Mouse (Mus musculus): Measurements from ENCODE around the gene Prx. TPM values are rescaled to one million over a fixed set of nuclear protein-coding genes. Genes with fewer than 3 reads are reported as not detected.
A peak's percentile ranks its signal among the peaks of the same experiment; 100 is the strongest.

Prx gene
- polyA plus RNA-seq (2015; fragmentation: Nextera tagmentation; extraction: Ambion mirVana), result 1.7 and 3.0 TPM in 2 replicates

DNA sequence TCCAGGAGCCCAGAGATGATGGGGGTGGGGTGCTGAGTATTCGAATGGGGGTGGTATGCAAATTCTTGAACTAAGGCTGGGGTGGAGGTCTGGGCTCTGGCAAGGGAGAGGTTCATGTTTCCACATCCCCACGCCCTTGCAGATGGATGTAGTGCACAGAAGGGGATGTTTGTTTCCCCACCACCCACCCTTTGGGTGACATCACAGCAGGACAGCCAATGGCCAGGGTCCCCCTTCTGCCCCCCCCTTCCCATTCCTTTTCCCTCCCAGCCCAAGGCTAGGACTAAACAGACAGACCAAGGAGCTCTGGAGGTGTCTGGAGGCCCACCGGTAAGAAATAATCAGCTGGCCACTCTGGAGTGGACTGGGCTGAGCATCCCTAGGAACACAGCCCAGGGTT is at the start of gene Prx:
TSS of gene Prx (plus strand) at position 289 of the 400 bp plus-strand sequence.
- H3K4me2 ChIP-seq, result no peak within 1 kb of the TSS
- peaks cover 17% of the 10 kb centered on the region for H3K4me1 ChIP-seq (replicated peaks)
- H3K9me3 ChIP-seq (replicated peaks), result no peaks in the 10 kb centered on the region
- ATAC-seq (replicated peaks; ENCODE audit: insufficient number of reproducible peaks, insufficient read depth, low FRiP score, low read depth), result no peak
- H3K27ac ChIP-seq, result no peak within 1 kb of the TSS
- no peak within 1 kb of the TSS for H3K4me3 ChIP-seq
- no peaks in the 10 kb centered on the region for H3K27me3 ChIP-seq
- 43% methylated on average over 3 of the region's 3 CpGs for WGBS
- no peak within 1 kb of the TSS for H3K9ac ChIP-seq
- H3K36me3 ChIP-seq, result no peaks in the 10 kb centered on the region

DNA sequence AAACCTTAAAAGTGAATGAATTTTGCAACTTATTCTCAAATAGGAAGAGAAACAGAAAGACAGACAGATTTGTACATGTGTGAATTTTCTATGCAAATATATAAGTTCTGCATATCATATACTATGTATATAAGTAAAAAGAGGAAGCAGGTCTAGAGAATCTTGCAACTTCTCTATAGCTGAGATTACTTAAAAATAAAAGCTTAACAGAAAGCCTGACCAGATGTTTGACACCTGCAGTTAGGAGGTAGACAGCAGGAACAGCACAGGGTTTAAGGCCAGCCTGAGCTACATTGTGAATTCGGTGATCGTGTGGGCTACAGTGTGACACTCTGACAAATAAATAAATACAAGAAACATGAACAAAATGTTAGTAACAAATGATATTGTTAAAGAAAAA is 47.8 kb upstream of the Prx start:
- no peak overlapping the region for H3K4me2 ChIP-seq
- 100% methylated on average over 2 of the region's 2 CpGs for WGBS
- no peaks in the 10 kb centered on the region for H3K36me3 ChIP-seq
- peaks cover 4% of the 10 kb centered on the region for H3K27me3 ChIP-seq
- ATAC-seq (replicated peaks; ENCODE audit: insufficient number of reproducible peaks, insufficient read depth, low FRiP score, low read depth), result no peak
- peaks cover 16% of the 10 kb centered on the region for H3K4me1 ChIP-seq (replicated peaks)
- no peak overlapping the region for H3K4me3 ChIP-seq
- no peaks in the 10 kb centered on the region for H3K9me3 ChIP-seq (replicated peaks)
- no peak overlapping the region for H3K27ac ChIP-seq
- no peak overlapping the region for H3K9ac ChIP-seq

DNA sequence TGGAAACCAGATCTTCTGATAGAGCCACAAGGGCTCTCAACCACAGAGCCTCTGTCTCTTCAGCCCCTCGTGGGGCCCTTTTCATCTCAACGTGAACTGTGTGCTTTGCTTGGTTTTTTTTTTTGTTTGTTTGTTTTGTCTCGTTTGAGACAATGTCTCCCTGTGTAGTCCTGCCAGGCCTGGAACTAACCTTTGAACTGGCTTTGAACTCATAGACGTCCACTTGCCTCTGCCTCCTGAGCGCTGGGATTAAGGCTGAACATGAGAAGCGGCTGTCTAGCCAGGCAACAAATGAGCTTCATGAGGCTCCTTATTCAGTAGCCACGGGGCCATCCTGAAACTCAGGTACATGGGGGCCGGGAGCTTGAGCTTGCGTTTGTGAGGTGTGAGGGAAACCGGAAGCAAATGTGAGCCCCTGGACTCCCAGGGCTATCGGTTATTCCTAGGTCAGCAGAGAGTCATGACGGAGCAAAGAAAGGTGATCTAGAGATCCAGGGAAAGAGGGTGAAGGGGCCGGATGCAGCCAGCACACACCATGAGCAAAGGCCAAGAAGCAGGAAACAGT is 46.8 kb upstream of the Prx start:
- H3K36me3 ChIP-seq, result no peaks in the 10 kb centered on the region
- ATAC-seq (replicated peaks; ENCODE audit: insufficient number of reproducible peaks, insufficient read depth, low FRiP score, low read depth), result no peak
- H3K27ac ChIP-seq, result no peak overlapping the region
- H3K4me1 ChIP-seq (replicated peaks), result peaks cover 9% of the 10 kb centered on the region
- 63% methylated on average over 13 of the region's 13 CpGs for WGBS
- no peaks in the 10 kb centered on the region for H3K9me3 ChIP-seq (replicated peaks)
- H3K27me3 ChIP-seq, result no peaks in the 10 kb centered on the region
- H3K9ac ChIP-seq, result no peak overlapping the region
- H3K4me3 ChIP-seq, result no peak overlapping the region
- no peak overlapping the region for H3K4me2 ChIP-seq

DNA sequence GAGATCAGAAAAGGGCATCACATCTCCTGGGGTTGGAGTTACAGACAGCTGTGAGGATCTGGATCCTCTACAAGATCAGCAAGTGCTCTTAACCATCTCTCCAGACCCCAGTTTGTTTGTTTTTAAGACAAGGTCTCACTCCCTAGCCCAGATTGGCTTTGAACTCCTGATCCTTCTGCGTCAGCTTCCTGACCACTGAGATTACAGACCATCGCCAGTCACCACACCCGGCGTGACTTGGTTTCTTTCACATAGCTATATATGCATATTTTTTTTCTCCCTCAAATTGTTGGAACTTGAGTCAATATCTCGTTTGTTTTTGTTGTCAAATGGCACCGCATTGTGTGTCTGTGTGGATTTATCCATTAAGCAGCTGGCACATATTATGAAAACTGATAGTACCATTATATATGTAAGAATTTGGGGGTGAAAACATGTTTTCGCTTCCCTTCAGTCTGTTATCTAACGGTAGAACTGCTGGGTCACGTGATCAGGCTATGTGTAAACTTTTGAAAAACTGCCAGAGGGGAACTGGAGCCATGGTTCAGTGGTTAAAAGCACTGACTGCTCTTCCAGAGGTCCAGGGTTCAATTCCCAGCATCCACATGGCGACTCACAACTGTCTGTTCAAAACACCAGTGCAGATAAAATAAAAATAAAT is 44.5 kb upstream of the Prx start:
- H3K4me3 ChIP-seq, result no peak overlapping the region
- H3K9ac ChIP-seq, result no peak overlapping the region
- H3K9me3 ChIP-seq (replicated peaks), result no peaks in the 10 kb centered on the region
- WGBS, result 55% methylated on average over 10 of the region's 10 CpGs
- no peaks in the 10 kb centered on the region for H3K4me1 ChIP-seq (replicated peaks)
- no peaks in the 10 kb centered on the region for H3K36me3 ChIP-seq
- no peak overlapping the region for H3K27ac ChIP-seq
- ATAC-seq (replicated peaks; ENCODE audit: insufficient number of reproducible peaks, insufficient read depth, low FRiP score, low read depth), result no peak
- no peaks in the 10 kb centered on the region for H3K27me3 ChIP-seq
- no peak overlapping the region for H3K4me2 ChIP-seq

DNA sequence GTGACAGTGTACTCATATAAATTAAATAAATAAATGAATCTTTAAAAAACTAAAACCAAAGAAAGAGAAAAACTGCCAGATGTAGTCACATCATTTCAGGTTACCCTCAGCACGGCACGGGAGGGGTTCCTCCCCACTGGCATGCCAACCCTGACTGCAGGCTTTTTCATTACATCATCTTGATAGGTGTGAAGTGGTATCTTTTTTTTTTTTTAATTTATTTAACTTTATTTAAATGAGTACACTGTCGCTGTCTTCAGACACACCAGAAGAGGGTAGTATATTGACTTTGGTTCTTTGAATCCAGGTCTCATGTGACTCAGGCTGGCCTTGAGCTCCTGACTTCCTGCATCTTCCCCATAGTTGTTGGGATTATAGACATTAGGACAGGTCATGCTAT is 43.9 kb upstream of the Prx start:
- no peaks in the 10 kb centered on the region for H3K36me3 ChIP-seq
- H3K4me1 ChIP-seq (replicated peaks), result no peaks in the 10 kb centered on the region
- ATAC-seq (replicated peaks; ENCODE audit: insufficient number of reproducible peaks, insufficient read depth, low FRiP score, low read depth), result no peak
- H3K4me3 ChIP-seq, result no peak overlapping the region
- no peak overlapping the region for H3K27ac ChIP-seq
- no peaks in the 10 kb centered on the region for H3K27me3 ChIP-seq
- no peaks in the 10 kb centered on the region for H3K9me3 ChIP-seq (replicated peaks)
- no peak overlapping the region for H3K4me2 ChIP-seq
- WGBS, result 91% methylated on average over 3 of the region's 3 CpGs
- H3K9ac ChIP-seq, result no peak overlapping the region

DNA sequence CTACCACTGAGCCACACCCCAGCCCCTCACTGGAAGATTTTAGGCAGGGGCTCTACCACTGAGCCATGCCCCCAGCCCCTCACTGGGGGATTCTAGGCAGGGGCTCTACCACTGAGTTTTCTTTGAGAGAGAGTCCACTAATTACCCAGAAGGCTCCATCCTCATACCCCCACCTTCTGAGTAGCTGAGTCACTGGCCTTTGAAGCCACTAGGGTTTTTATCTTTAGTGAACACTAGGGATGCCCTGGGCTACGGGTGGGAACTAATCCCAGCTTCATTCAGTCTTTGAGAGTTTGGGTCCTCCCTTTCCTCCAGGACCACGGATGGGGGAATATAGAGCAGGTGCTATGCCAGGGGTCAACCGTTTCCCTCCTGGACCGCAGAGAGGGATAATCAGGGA is 40.5 kb upstream of the Prx start:
- no peak overlapping the region for H3K27ac ChIP-seq
- 76% methylated on average over 4 of the region's 4 CpGs for WGBS

DNA sequence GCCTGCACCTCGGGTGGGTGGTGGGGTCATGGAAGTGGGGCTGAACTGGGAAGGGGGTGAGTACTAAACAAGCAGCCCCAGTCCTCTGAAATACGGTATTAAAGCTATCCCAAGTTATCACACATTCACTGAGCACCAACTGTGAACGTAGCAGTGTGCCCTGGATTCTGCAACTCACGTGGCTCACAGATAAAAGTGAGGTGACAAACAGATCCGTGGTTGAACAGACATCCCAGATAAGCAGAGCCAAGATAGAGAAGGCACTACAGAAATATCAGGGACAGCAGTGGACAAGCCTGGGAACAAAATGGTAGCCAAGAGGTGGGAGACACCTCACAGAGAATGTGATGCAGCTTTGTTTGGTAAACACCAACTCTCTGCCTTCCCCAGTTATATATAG is 39.5 kb upstream of the Prx start:
- no peak overlapping the region for H3K27ac ChIP-seq
- H3K36me3 ChIP-seq, result no peaks in the 10 kb centered on the region
- H3K27me3 ChIP-seq, result no peaks in the 10 kb centered on the region
- WGBS, result 66% methylated on average over 5 of the region's 5 CpGs
- no peak for ATAC-seq (replicated peaks; ENCODE audit: insufficient number of reproducible peaks, insufficient read depth, low FRiP score, low read depth)
- H3K4me3 ChIP-seq, result no peak overlapping the region
- H3K4me2 ChIP-seq, result no peak overlapping the region
- no peaks in the 10 kb centered on the region for H3K4me1 ChIP-seq (replicated peaks)
- H3K9me3 ChIP-seq (replicated peaks), result no peaks in the 10 kb centered on the region
- no peak overlapping the region for H3K9ac ChIP-seq

More for the DNA sequence above, 40.5 kb upstream of the Prx start:
- Histone ChIP-seq H3K36me3 (no peaks in the 10 kb centered on the region), H3K9ac (no peak overlapping the region), H3K27me3 (no peaks in the 10 kb centered on the region), H3K4me3 (no peak overlapping the region), H3K9me3 (replicated peaks) (no peaks in the 10 kb centered on the region), H3K4me2 (no peak overlapping the region), H3K4me1 (replicated peaks) (no peaks in the 10 kb centered on the region)
- ATAC-seq (replicated peaks; ENCODE audit: insufficient number of reproducible peaks, insufficient read depth, low FRiP score, low read depth), result no peak

DNA sequence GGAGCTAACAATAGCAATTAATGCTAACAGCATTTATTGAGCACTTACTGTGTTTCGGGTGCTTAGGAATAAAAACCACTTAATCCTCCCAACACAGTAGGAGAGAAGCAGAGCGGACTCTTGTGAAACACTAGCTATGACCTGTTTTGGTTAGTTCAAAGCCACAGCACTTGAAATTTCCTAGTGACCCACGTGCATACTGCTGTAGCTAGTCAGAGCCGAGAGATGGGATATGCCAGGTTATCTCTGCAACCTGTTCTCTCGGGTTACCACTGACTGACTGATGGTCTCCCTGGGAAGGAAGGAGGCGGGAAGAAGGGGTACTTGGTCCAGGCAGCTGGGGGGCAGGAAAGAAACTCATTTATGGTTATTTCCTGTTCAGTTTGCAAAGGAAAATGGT is 38.6 kb upstream of the Prx start:
- WGBS, result 69% methylated on average over 6 of the region's 6 CpGs
- Histone ChIP-seq H3K9ac (no peak overlapping the region), H3K36me3 (no peaks in the 10 kb centered on the region), H3K27ac (no peak overlapping the region), H3K27me3 (no peaks in the 10 kb centered on the region), H3K4me3 (no peak overlapping the region), H3K9me3 (replicated peaks) (no peaks in the 10 kb centered on the region), H3K4me2 (no peak overlapping the region), H3K4me1 (replicated peaks) (no peaks in the 10 kb centered on the region)
- ATAC-seq (replicated peaks; ENCODE audit: insufficient number of reproducible peaks, insufficient read depth, low FRiP score, low read depth), result no peak

DNA sequence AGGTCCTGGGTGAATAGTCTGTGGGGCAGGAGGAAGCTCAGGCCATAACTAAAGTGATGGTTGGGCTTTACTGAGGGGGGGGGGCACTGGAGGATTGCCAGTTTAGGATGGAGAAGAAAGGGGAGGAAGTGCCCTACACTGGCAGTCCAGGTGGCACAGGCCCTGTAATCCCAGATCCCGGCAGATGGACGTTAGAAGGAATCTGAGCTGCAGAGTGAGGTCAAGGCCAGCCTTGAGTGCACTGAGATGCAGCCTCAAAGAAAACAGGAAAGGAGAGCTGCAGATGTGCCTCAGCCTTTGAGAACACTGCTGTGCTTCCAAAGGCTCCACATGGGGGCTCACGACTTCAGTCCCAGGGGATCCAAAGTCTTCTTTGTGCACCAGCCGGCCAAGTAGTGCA is 31.5 kb upstream of the Prx start:
- Histone ChIP-seq H3K4me1 (replicated peaks) (peaks cover 7% of the 10 kb centered on the region), H3K9ac (no peak overlapping the region), H3K4me3 (no peak overlapping the region), H3K27me3 (no peaks in the 10 kb centered on the region), H3K36me3 (no peaks in the 10 kb centered on the region), H3K4me2 (no peak overlapping the region), H3K9me3 (replicated peaks) (no peaks in the 10 kb centered on the region), H3K27ac (no peak overlapping the region)
- ATAC-seq (replicated peaks; ENCODE audit: insufficient number of reproducible peaks, insufficient read depth, low FRiP score, low read depth), result no peak
- 26% methylated on average over 4 of the region's 4 CpGs for WGBS

DNA sequence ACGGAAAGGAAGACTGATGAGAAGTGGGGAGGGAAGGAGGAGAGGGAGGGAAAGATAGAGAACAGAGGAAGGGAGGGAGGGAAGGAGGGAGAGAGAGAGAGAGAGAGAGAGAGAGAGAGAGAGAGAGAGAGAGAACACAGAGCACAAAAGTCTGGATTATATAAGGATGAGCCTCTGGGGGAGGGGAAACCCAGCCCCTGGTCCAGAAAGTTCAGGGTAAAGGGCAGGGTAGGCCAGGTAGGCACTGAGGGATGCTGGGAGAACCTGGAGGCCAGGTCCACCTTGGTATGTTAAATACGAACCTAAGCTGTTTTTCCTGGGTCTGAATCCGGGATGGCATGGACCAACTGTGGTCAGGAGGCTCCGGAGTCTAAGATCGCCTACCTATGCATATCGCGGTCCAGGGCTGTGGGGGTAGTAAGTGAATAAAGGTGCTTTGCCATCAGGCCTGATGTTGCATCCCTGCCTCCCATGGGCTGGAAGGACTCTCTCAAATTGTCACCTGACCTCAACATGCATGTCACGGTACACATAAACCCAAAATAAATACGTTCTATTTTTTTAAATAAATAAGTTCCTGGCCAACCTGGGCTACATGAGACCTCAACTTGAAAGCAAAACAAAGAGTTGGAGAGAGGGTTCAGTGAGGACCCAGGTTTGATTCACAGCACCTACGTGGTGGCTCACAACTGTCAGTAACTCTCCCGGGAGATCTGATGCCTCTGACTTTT is 27.6 kb upstream of the Prx start:
- ATAC-seq (replicated peaks; ENCODE audit: insufficient number of reproducible peaks, insufficient read depth, low FRiP score, low read depth), result no peak
- H3K9me3 ChIP-seq (replicated peaks), result no peaks in the 10 kb centered on the region
- WGBS, result 93% methylated on average over 11 of the region's 11 CpGs
- peaks cover 5% of the 10 kb centered on the region; the same call in 1 of the 2 replicates for H3K36me3 ChIP-seq
- H3K27me3 ChIP-seq, result no peaks in the 10 kb centered on the region
- no peak overlapping the region for H3K4me2 ChIP-seq
- no peak overlapping the region for H3K9ac ChIP-seq
- no peak overlapping the region for H3K27ac ChIP-seq
- H3K4me3 ChIP-seq, result no peak overlapping the region
- peaks cover 25% of the 10 kb centered on the region for H3K4me1 ChIP-seq (replicated peaks)

DNA sequence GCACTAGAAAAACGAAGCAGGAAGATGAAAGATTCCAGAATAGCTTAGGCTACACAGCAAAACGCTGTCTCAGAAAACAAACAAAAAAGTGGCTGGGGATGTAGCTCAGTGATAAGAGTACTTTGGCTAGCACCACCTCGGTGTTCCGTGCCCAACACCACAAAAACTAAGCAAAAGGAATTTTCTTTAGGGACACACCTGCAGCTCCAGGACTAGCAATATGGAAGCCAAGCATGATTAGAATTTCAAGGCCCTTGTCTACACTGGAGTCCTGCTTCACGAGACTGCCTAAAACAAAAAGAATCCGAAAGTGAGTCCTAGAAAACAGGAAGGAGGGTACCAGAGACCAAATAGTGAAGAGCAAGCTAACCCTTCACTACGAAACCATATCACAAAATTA is 26.5 kb upstream of the Prx start:
- no peak for ATAC-seq (replicated peaks; ENCODE audit: insufficient number of reproducible peaks, insufficient read depth, low FRiP score, low read depth)
- Histone ChIP-seq H3K4me3 (peak overlapping the region; percentile 87), H3K9me3 (replicated peaks) (no peaks in the 10 kb centered on the region), H3K27ac (peak overlapping the region; percentile 95), H3K9ac (peak overlapping the region; percentile 52), H3K4me2 (peak overlapping the region; percentile 76), H3K27me3 (no peaks in the 10 kb centered on the region), H3K4me1 (replicated peaks) (peaks cover 29% of the 10 kb centered on the region), H3K36me3 (peaks cover 10% of the 10 kb centered on the region; the same call in 1 of the 2 replicates)
- 21% methylated on average over 7 of the region's 7 CpGs for WGBS

Data from heart, embryonic 15.5 days (tissue).